Comparison of ENCODE assay signal across 21 mouse cellular contexts in the genomic region with DNA sequence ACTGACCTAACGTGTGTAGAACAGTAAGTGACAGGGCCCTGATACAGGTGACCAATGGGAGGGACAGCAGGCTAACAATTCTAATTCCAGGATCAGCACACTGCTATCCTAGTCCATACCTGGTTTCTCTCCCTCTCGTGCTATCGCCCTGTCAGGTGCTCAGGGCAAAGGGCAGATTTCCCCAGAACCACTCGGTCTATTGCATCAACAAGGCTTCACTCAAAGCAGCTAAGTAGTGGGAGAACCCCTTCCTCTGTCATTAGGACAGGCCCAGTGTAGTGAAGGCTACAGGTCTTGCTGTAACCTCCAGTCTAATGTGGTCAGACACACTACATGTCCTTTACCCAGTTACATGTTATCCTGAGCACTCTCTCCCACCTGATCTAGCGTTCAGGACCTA.
DNase-seq lines count a peak whose midpoint lies in the region; ATAC-seq and TF ChIP-seq lines count a peak whose summit lies in the region.
"Had no signal": no experiment of that assay in that cellular context is flagged by ENCODE, and none has a peak within 500 bp of the region (broad histone marks: within the 10 kb centered on the region; RNA-seq: fewer than 3 reads in every experiment).

No protein-coding gene starts in this region.

- H3K4me3 ChIP-seq in intestine, embryonic 16.5 days (ENCODE audit: low read length), result no peak overlapping the region
- no peak overlapping the region for H3K4me3 ChIP-seq in liver, adult 2 months (ENCODE audit: insufficient read depth, low read depth, low read length)
- no peak overlapping the region for H3K4me3 ChIP-seq in liver, embryonic 14.5 days (ENCODE audit: insufficient read depth in 1 of 2, low read depth in 2 of 2, low read length in 2 of 2)
- H3K4me3 ChIP-seq: embryonic facial prominence, embryonic 13.5 days; forebrain, embryonic 12.5 days; gastrocnemius, adult 2 months; heart, embryonic 13.5 days; hindbrain, embryonic 12.5 days had no signal

- H3K36me3 ChIP-seq in intestine, embryonic 16.5 days (ENCODE audit: control insufficient read depth, insufficient read depth, low read length), result no peaks in the 10 kb centered on the region
- H3K36me3 ChIP-seq in liver, adult 2 months (ENCODE audit: control insufficient read depth, insufficient read depth, low read length), result no peaks in the 10 kb centered on the region
- no peaks in the 10 kb centered on the region for H3K36me3 ChIP-seq in liver, embryonic 14.5 days (replicated peaks; ENCODE audit: control insufficient read depth, insufficient read depth, low read depth)
- H3K36me3 ChIP-seq: embryonic facial prominence, embryonic 13.5 days; forebrain, embryonic 12.5 days; heart, embryonic 13.5 days; hindbrain, embryonic 12.5 days had no signal

- peak; percentile 82 for DNase-seq in liver, adult 2 months (ENCODE audit: extremely low read depth, low read depth, low spot score)
- peak in 2 of 3 experiments; percentile 7 to 9 for DNase-seq in liver, embryonic 14.5 days (ENCODE audit: low read depth in 3 of 3, low spot score in 3 of 3)
- peak; percentile 35 for DNase-seq in yolk sac, embryonic 10.5 days (ENCODE audit: low spot score)
- no peak for DNase-seq in frontal cortex, postnatal 25 days (ENCODE audit: low spot score in 2 of 2)
- DNase-seq in spleen, postnatal 10 days (ENCODE audit: low spot score in 2 of 2), result no peak
- no peak for DNase-seq in right cerebral cortex, postnatal 4 days
- DNase-seq: adrenal gland, postnatal 14 days; cerebellum, adult 11-12 months; cerebellum, adult 9-10 months; cerebellum, postnatal 25 days; gastrocnemius, adult 2 months; gastrocnemius, postnatal 25 days; heart, postnatal 4 days had no signal

- TF ChIP-seq POLR2A in liver, adult 2 months (IDR thresholded peaks at IDR 0.05; ENCODE audit: extremely low read depth, insufficient read depth, low read length), result no peak

- H3K4me1 ChIP-seq in intestine, embryonic 16.5 days (ENCODE audit: control insufficient read depth, insufficient read depth, low read length), result no peaks in the 10 kb centered on the region
- peaks cover 4% of the 10 kb centered on the region; the same call in 1 of the 2 replicates for H3K4me1 ChIP-seq in liver, adult 2 months (ENCODE audit: control insufficient read depth, insufficient read depth, low read length)
- no peaks in the 10 kb centered on the region for H3K4me1 ChIP-seq in liver, embryonic 14.5 days (replicated peaks; ENCODE audit: control insufficient read depth in 2 of 2, insufficient read depth in 2 of 2, low read length in 1 of 2)

- no peak overlapping the region for H3K4me2 ChIP-seq in intestine, embryonic 16.5 days (ENCODE audit: low read depth, low read length)
- no peak overlapping the region for H3K4me2 ChIP-seq in liver, embryonic 14.5 days (ENCODE audit: low read depth)
- H3K4me2 ChIP-seq: embryonic facial prominence, embryonic 13.5 days; forebrain, embryonic 12.5 days; heart, embryonic 13.5 days; hindbrain, embryonic 12.5 days had no signal

- no peaks in the 10 kb centered on the region for H3K79me2 ChIP-seq in liver, adult 2 months (ENCODE audit: control insufficient read depth, insufficient read depth, low read length)

- H3K9me3 ChIP-seq in intestine, embryonic 16.5 days (ENCODE audit: control insufficient read depth, low read length), result no peaks in the 10 kb centered on the region
- H3K9me3 ChIP-seq in liver, embryonic 14.5 days (ENCODE audit: control insufficient read depth, low read length), result no peaks in the 10 kb centered on the region
- H3K9me3 ChIP-seq: embryonic facial prominence, embryonic 13.5 days; forebrain, embryonic 12.5 days; heart, embryonic 13.5 days; hindbrain, embryonic 12.5 days had no signal

- no peak overlapping the region for H3K9ac ChIP-seq in intestine, embryonic 16.5 days (ENCODE audit: low read depth, low read length)
- H3K9ac ChIP-seq in liver, adult 2 months (ENCODE audit: low read depth, low read length), result no peak overlapping the region
- no peak overlapping the region for H3K9ac ChIP-seq in liver, embryonic 14.5 days (replicated peaks)
- H3K9ac ChIP-seq: embryonic facial prominence, embryonic 13.5 days; forebrain, embryonic 12.5 days; heart, embryonic 13.5 days; hindbrain, embryonic 12.5 days had no signal

- TF ChIP-seq CTCF in liver, adult 2 months (IDR thresholded peaks at IDR 0.05; ENCODE audit: low read depth, low read length), result no peak
- TF ChIP-seq CTCF in liver, embryonic 14.5 days (IDR thresholded peaks at IDR 0.05; ENCODE audit: low read depth), result no peak

- H3K27ac ChIP-seq in intestine, embryonic 16.5 days (ENCODE audit: low read length), result no peak overlapping the region
- H3K27ac ChIP-seq in liver, adult 2 months (replicated peaks; ENCODE audit: insufficient read depth, low read depth, low read length), result no peak overlapping the region
- H3K27ac ChIP-seq in liver, embryonic 14.5 days, result no peak overlapping the region
- H3K27ac ChIP-seq: embryonic facial prominence, embryonic 13.5 days; gastrocnemius, adult 2 months; heart, embryonic 13.5 days; hindbrain, embryonic 12.5 days had no signal

- WGBS in intestine, embryonic 16.5 days, result 63% methylated on average over 5 of the region's 5 CpGs
- 37% methylated on average over 5 of the region's 5 CpGs for WGBS in liver, adult 2 months
- 56% methylated on average over 5 of the region's 5 CpGs for WGBS in liver, embryonic 14.5 days (ENCODE audit: insufficient replicate concordance)

- TF ChIP-seq EP300 in liver, embryonic 14.5 days (IDR thresholded peaks at IDR 0.05; ENCODE audit: low read depth), result no peak

- no peaks in the 10 kb centered on the region for H3K27me3 ChIP-seq in intestine, embryonic 16.5 days (replicated peaks; ENCODE audit: control insufficient read depth, insufficient read depth, low read length)
- no peaks in the 10 kb centered on the region for H3K27me3 ChIP-seq in liver, adult 2 months (ENCODE audit: control insufficient read depth, insufficient read depth, low read length)
- no peaks in the 10 kb centered on the region for H3K27me3 ChIP-seq in liver, embryonic 14.5 days (ENCODE audit: control insufficient read depth, insufficient read depth, low read length)
- H3K27me3 ChIP-seq: embryonic facial prominence, embryonic 13.5 days; forebrain, embryonic 12.5 days; heart, embryonic 13.5 days; hindbrain, embryonic 12.5 days; Patski had no signal

- ATAC-seq in intestine, embryonic 16.5 days, result peak; percentile 77
- ATAC-seq in liver, embryonic 14.5 days (ENCODE audit: insufficient read depth), result 0 out of 2 replicates have a peak, but pooled peaks have one; percentile 47
- ATAC-seq: activated CD4-positive, CD25-positive, alpha-beta regulatory T cell, adult 4 months; forebrain, embryonic 16.5 days; Patski had no signal

Comparison
In these comparisons a context has a peak if more than half of its experiments do, and no peak if none do; other contexts are left out.
1. DNase-seq: peak in liver, adult 2 months (single experiment), liver, embryonic 14.5 days (2 of 3) and yolk sac, embryonic 10.5 days (single experiment); none in frontal cortex, postnatal 25 days (0 of 2), spleen, postnatal 10 days (0 of 2) and right cerebral cortex, postnatal 4 days (single experiment).